Mouse (Mus musculus): Measurements from ENCODE around the gene Sall1. TPM values are rescaled to one million over a fixed set of nuclear protein-coding genes. Genes with fewer than 3 reads are reported as not detected.

The Sall1 gene
- total RNA-seq, 1 experiment from 2014 or later = 2.9 TPM

DNA sequence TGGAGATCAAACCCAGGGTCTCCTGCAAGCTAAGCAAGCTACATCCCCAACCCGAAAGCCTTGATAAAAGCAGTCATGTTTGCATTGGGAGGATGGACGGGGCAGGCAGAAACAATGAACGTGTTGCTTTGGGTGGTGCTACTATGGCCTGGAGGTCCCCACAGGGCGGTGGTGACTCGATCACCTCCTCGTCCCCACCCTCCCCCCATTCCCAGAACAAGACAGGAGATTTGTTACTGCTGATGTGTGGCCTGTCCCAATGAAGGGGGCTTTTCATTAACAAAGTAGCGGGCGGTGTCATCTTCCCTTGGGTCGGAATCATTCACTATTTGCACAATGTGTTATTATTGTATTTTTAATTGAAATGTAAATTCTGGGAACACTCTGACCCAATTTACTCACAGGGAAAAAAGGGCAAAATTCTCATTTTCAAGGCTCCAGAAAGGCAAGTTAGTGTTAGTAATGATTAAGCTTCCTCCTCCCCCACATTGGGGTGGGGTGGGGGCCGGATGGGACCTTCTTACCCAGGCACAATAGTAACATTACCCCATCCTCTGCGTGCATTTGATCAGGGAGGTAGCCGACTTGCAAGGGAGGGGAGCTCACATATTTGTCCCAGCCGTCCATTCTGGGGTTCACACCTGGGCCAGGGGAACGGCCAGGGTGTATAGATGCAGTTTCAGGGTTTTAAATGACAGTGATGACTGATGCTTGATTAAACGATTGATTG, 52.0 kb downstream of the Sall1 start:
- no peak for DNase-seq

DNA sequence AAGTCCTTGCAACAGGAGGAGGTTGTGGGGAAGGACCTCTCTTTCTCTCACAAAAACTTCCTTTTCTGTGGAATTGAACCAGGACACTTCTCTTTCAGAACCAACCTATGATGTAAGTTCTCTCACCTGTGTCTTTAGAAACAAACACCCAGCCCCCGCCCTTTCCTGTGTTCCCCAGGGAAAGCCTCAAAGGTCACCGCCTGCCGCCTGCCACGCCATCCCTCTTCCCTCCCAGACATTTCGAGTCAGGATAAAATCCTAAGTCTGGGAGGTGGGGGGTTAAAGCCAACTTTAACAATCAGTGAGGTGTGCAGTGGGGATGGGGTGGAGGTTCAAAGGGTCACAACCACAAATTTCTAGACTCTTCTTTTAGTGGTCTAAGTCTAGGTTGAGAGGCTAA, 52.8 kb downstream of the Sall1 start:
- DNase-seq = no peak

DNA sequence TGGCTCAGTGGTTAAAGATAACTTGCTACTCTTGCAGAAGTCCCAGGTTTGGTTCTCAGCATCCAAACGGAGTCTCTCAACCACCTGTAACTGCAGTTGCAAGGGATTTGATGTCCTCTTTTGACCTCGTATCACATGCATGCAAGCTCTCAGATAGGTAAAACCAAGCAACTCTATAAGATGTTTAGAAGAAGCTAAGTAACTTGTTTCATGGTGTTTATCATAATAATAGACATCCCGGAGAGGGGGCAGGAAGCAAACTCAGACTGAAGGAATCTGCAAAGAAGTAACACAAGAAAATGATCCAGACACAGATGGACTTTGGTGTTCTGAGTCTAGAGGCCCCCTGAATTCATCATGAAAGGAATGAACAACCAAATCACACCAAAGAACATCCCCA, 55.0 kb downstream of the Sall1 start:
- DNase-seq = no peak

DNA sequence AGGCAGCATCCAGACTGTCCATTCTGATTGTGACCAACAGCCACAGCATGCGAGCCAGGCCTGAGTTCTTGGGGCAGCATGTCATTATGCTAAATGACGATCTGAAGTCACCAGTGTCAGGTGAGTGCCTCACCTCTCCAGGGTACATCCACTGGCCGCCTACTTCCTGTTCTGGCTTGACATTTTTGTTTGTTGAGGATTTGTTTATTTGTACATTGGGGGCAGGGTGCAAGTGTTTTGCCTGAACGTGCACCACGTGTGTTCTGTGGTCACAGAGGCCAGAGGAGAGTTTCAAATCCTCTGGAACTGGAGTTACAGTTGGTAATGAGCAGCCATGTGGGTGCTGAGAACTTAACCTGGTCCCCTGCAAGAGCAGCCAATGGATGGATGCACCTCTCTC, 60.5 kb downstream of the Sall1 start:
- no peak for DNase-seq

Small RNA genes lying within 50 kb of the gene (microRNA-seq; reads per million reads assigned to microRNA genes)
- gene Mir8110 = 0 reads per million in 2 experiments
